Comparison of ENCODE assay signal across 7 mouse cellular contexts in genomic region chr12:24710672-24711071, GRCm38 (mm10). TPM values are rescaled to one million over a fixed set of nuclear protein-coding genes. Genes with fewer than 3 reads are reported as not detected.
DNase-seq lines count a peak whose midpoint lies in the region; ATAC-seq lines count a peak whose summit lies in the region.

No protein-coding gene starts in this region.

- H3K9ac ChIP-seq in lung, embryonic 15.5 days, result no peak overlapping the region
- H3K9ac ChIP-seq in heart, embryonic 16.5 days (ENCODE audit: low read length), result peak overlapping the region; percentile 38; the same call in 1 of the 2 replicates
- H3K9ac ChIP-seq in liver, embryonic 16.5 days (ENCODE audit: low read depth, low read length), result peak overlapping the region; percentile 95

- 60% methylated on average over 5 of the region's 5 CpGs for WGBS in lung, embryonic 15.5 days
- WGBS in heart, embryonic 16.5 days, result 66% methylated on average over 5 of the region's 5 CpGs
- WGBS in liver, embryonic 16.5 days (ENCODE audit: insufficient replicate concordance), result 59% methylated on average over 5 of the region's 5 CpGs

- peaks cover 30% of the 10 kb centered on the region for H3K36me3 ChIP-seq in lung, embryonic 15.5 days
- H3K36me3 ChIP-seq in heart, embryonic 16.5 days (ENCODE audit: control insufficient read depth, insufficient read depth), result peaks cover 13% of the 10 kb centered on the region
- peaks cover 52% of the 10 kb centered on the region for H3K36me3 ChIP-seq in liver, embryonic 16.5 days (ENCODE audit: control insufficient read depth, insufficient read depth)

- DNase-seq in lung, postnatal 25 days (ENCODE audit: low spot score), result no peak
- DNase-seq in c-Kit-positive CD71-positive TER-119-positive erythroid progenitor cells, embryonic 14.5 days (ENCODE audit: low spot score), result peak; percentile 58
- peak; percentile 31 for DNase-seq in thymus, postnatal 25 days
- no peak for DNase-seq in ovary, postnatal 36 days (ENCODE audit: low spot score)

- H3K4me3 ChIP-seq in lung, embryonic 15.5 days, result peak overlapping the region; percentile 7; the same call in 1 of the 2 replicates
- peak overlapping the region; percentile 24 for H3K4me3 ChIP-seq in heart, embryonic 16.5 days (ENCODE audit: low read length)
- peak overlapping the region; percentile 97 for H3K4me3 ChIP-seq in liver, embryonic 16.5 days (ENCODE audit: low read depth, low read length)

- no peak overlapping the region for H3K27ac ChIP-seq in lung, embryonic 15.5 days
- H3K27ac ChIP-seq in heart, embryonic 16.5 days (ENCODE audit: low read length), result 0 out of 2 replicates have a peak overlapping the region, but pooled peaks have one; percentile 46
- peak overlapping the region; percentile 86 for H3K27ac ChIP-seq in liver, embryonic 16.5 days (ENCODE audit: low read length)

- no peak for ATAC-seq in lung, embryonic 15.5 days (ENCODE audit: borderline replicate concordance, extremely low read depth, low FRiP score, low TSS enrichment)
- ATAC-seq in heart, embryonic 16.5 days (replicated peaks; ENCODE audit: extremely low read depth, insufficient read depth, low FRiP score), result no peak
- ATAC-seq in liver, embryonic 16.5 days (ENCODE audit: low read depth), result no peak

- H3K4me2 ChIP-seq in lung, embryonic 15.5 days, result peak overlapping the region; percentile 94
- peak overlapping the region; percentile 49 for H3K4me2 ChIP-seq in heart, embryonic 16.5 days (ENCODE audit: low read depth, low read length)
- H3K4me2 ChIP-seq in liver, embryonic 16.5 days (ENCODE audit: low read depth, low read length), result peak overlapping the region; percentile 56

- H3K27me3 ChIP-seq in lung, embryonic 15.5 days, result no peaks in the 10 kb centered on the region
- no peaks in the 10 kb centered on the region for H3K27me3 ChIP-seq in heart, embryonic 16.5 days (ENCODE audit: control insufficient read depth, insufficient read depth, low read length)
- no peaks in the 10 kb centered on the region for H3K27me3 ChIP-seq in liver, embryonic 16.5 days (ENCODE audit: control insufficient read depth, insufficient read depth, low read depth, low read length)

- peaks cover 49% of the 10 kb centered on the region for H3K4me1 ChIP-seq in lung, embryonic 15.5 days
- peaks cover 21% of the 10 kb centered on the region for H3K4me1 ChIP-seq in heart, embryonic 16.5 days (ENCODE audit: control insufficient read depth, insufficient read depth, low read length)
- H3K4me1 ChIP-seq in liver, embryonic 16.5 days (ENCODE audit: control insufficient read depth, low read depth, low read length), result peaks cover 55% of the 10 kb centered on the region

- no peaks in the 10 kb centered on the region for H3K9me3 ChIP-seq in lung, embryonic 15.5 days
- no peaks in the 10 kb centered on the region for H3K9me3 ChIP-seq in heart, embryonic 16.5 days (replicated peaks; ENCODE audit: control insufficient read depth, low read length)
- no peaks in the 10 kb centered on the region for H3K9me3 ChIP-seq in liver, embryonic 16.5 days (replicated peaks; ENCODE audit: control insufficient read depth, low read length)

RNA-seq across cellular contexts. Expression of gene Rrm2, which starts 2.6 kb away (rescaled TPM):
- 222 and 224 TPM in 2 replicates for polyA plus RNA-seq in lung, embryonic 15.5 days (2015; fragmentation: Nextera tagmentation; extraction: Ambion mirVana)
- polyA plus RNA-seq in heart, embryonic 16.5 days (2015; fragmentation: Nextera tagmentation; extraction: Ambion mirVana), result 231 and 265 TPM in 2 replicates
- 418 and 451 TPM in 2 replicates for polyA plus RNA-seq in liver, embryonic 16.5 days (2015; fragmentation: Nextera tagmentation; extraction: Ambion mirVana)

RNA-seq across cellular contexts. Expression of gene Cys1, which starts 29.1 kb away (rescaled TPM):
- polyA plus RNA-seq in lung, embryonic 15.5 days (2015; fragmentation: Nextera tagmentation; extraction: Ambion mirVana), result 2.1 and 2.2 TPM in 2 replicates
- polyA plus RNA-seq in heart, embryonic 16.5 days (2015; fragmentation: Nextera tagmentation; extraction: Ambion mirVana), result 0.97 and 1.5 TPM in 2 replicates
- polyA plus RNA-seq in liver, embryonic 16.5 days (2015; fragmentation: Nextera tagmentation; extraction: Ambion mirVana), result 0.37 and 0.67 TPM in 2 replicates

RNA-seq across cellular contexts. Expression of gene Klf11, which starts 59.6 kb away (rescaled TPM):
- 12.6 and 15.0 TPM in 2 replicates for polyA plus RNA-seq in lung, embryonic 15.5 days (2015; fragmentation: Nextera tagmentation; extraction: Ambion mirVana)
- polyA plus RNA-seq in heart, embryonic 16.5 days (2015; fragmentation: Nextera tagmentation; extraction: Ambion mirVana), result 20.3 and 21.1 TPM in 2 replicates
- 9.3 and 9.7 TPM in 2 replicates for polyA plus RNA-seq in liver, embryonic 16.5 days (2015; fragmentation: Nextera tagmentation; extraction: Ambion mirVana)

Comparison
In these comparisons a context has a peak if more than half of its experiments do, and no peak if none do; other contexts are left out.
1. H3K4me3 ChIP-seq: peak in every context shown above with its lines; median percentile 97 in liver, embryonic 16.5 days; 24 in heart, embryonic 16.5 days; 7 in lung, embryonic 15.5 days.
2. DNase-seq: peak in c-Kit-positive CD71-positive TER-119-positive erythroid progenitor cells, embryonic 14.5 days (single experiment) and thymus, postnatal 25 days (single experiment); none in lung, postnatal 25 days (single experiment) and ovary, postnatal 36 days (single experiment).
3. Peak in every context shown above with its lines, with median percentiles within 50 percentile points of each other: H3K4me2 ChIP-seq.